Mouse (Mus musculus) common myeloid progenitor, adult 5-6 weeks (primary cell): Measurements from ENCODE around the gene Slc30a5. TPM values are rescaled to one million over a fixed set of nuclear protein-coding genes. Genes with fewer than 3 reads are reported as not detected.

Experiments used
- ATAC-seq: replicated peaks from 2 replicates; pipeline ENCODE4 v1.8.0; 2016; ENCODE audit warnings: low read depth, mild to moderate bottlenecking, moderate TSS enrichment, inconsistent platforms; ENCODE audit not compliant: poor library complexity, severe bottlenecking
- total RNA-seq: library from RNA; stranded (forward); fragments of 200-1000, 187-1606 nt; gene quantifications from 2 replicates; pipeline ENCODE4 v1.2.3, GENCODE M21; 2017

Gene Slc30a5
- total RNA-seq, 1 experiment from 2014 or later: 119 TPM

- no peak for ATAC-seq
Observed at GRCm38 (mm10) chr13:100776056-100776419, 57.2 kb downstream of the Slc30a5 start.

- peak; percentile 94 for ATAC-seq
Observed at GRCm38 (mm10) chr13:100775252-100776055, 57.8 kb downstream of the Slc30a5 start, which contains the start of gene Cenph. Cenph (minus strand) TSS chr13:100775899.

GRCm38 (mm10) chr13:100774704-100775103 is 58.5 kb downstream of the Slc30a5 start:
- ATAC-seq: no peak

GRCm38 (mm10) chr13:100755329-100755728 is 77.9 kb downstream of the Slc30a5 start:
- ATAC-seq: no peak

- ATAC-seq: no peak
Observed at GRCm38 (mm10) chr13:100754186-100754585, 79.0 kb downstream of the Slc30a5 start.

- no peak for ATAC-seq
Observed at GRCm38 (mm10) chr13:100753011-100753410, 80.2 kb downstream of the Slc30a5 start.

Other genes with a start within 250 kb of the Slc30a5 start
- gene Marveld2, start 216.5 kb downstream of the Slc30a5 start, total RNA-seq: 1.4 and 1.7 TPM in 2 replicates
- 290 and 309 TPM in 2 replicates for gene Ak6, start 182.4 kb downstream of the Slc30a5 start, total RNA-seq
- 35.2 and 46.3 TPM in 2 replicates for gene Rad17, start 182.4 kb downstream of the Slc30a5 start, total RNA-seq
- 25.9 and 47.9 TPM in 2 replicates for gene Taf9, start 181.8 kb downstream of the Slc30a5 start, total RNA-seq
- gene Ccdc125, start 163.7 kb downstream of the Slc30a5 start, total RNA-seq: 9.2 and 10.9 TPM in 2 replicates
- gene Cdk7, start 102.5 kb downstream of the Slc30a5 start, total RNA-seq: 44.8 and 46.2 TPM in 2 replicates
- 59.3 and 61.7 TPM in 2 replicates for gene Mrps36, start 88.8 kb downstream of the Slc30a5 start, total RNA-seq
- 60.8 and 70.5 TPM in 2 replicates for gene Cenph, start 57.5 kb downstream of the Slc30a5 start, total RNA-seq
- gene Ccnb1, start 46.9 kb downstream of the Slc30a5 start, total RNA-seq: 152 and 167 TPM in 2 replicates